ENCODE assay signal across 28 mouse cellular contexts in genomic region chr6:88909151-88909550, GRCm38 (mm10). TPM values are rescaled to one million over a fixed set of nuclear protein-coding genes. Genes with fewer than 3 reads are reported as not detected.
DNase-seq lines count a peak whose midpoint lies in the region; ATAC-seq and TF ChIP-seq lines count a peak whose summit lies in the region.
"Had no signal": no experiment of that assay in that cellular context is flagged by ENCODE, and none has a peak within 500 bp of the region (broad histone marks: within the 10 kb centered on the region; RNA-seq: fewer than 3 reads in every experiment).

No protein-coding gene starts in this region.

- H3K4me1 ChIP-seq in liver, embryonic 12.5 days: peaks cover 67% of the 10 kb centered on the region
- H3K4me1 ChIP-seq in liver, postnatal 0 days (ENCODE audit: insufficient read depth): peaks cover 37% of the 10 kb centered on the region

- H3K9me3 ChIP-seq in liver, embryonic 12.5 days (replicated peaks): no peaks in the 10 kb centered on the region
- no peaks in the 10 kb centered on the region for H3K9me3 ChIP-seq in liver, postnatal 0 days (ENCODE audit: low read length)
- H3K9me3 ChIP-seq: embryonic facial prominence, embryonic 10.5 days; embryonic facial prominence, embryonic 13.5 days; forebrain, embryonic 12.5 days; forebrain, embryonic 15.5 days; G1E; heart, embryonic 10.5 days; heart, embryonic 13.5 days had no signal

- H3K36me3 ChIP-seq in liver, embryonic 12.5 days: peaks cover 88% of the 10 kb centered on the region
- H3K36me3 ChIP-seq in liver, postnatal 0 days (replicated peaks; ENCODE audit: insufficient read depth, low read length): peaks cover 45% of the 10 kb centered on the region

- H3K27ac ChIP-seq in liver, embryonic 12.5 days: peak overlapping the region; percentile 53; the same call in 1 of the 2 replicates
- H3K27ac ChIP-seq in liver, postnatal 0 days (ENCODE audit: low read depth): no peak overlapping the region
- H3K27ac ChIP-seq: embryonic facial prominence, embryonic 10.5 days; embryonic facial prominence, embryonic 13.5 days; forebrain, embryonic 12.5 days; forebrain, embryonic 15.5 days; heart, adult 2 months; heart, embryonic 10.5 days; heart, embryonic 13.5 days; hindbrain, embryonic 14.5 days; hindbrain, postnatal 0 days had no signal

- no peak for TF ChIP-seq EP300 in liver, postnatal 0 days (IDR thresholded peaks at IDR 0.05; ENCODE audit: low read depth)

- no peak overlapping the region for H3K4me3 ChIP-seq in liver, embryonic 12.5 days
- H3K4me3 ChIP-seq in liver, postnatal 0 days (ENCODE audit: low read depth, low read length): no peak overlapping the region
- H3K4me3 ChIP-seq: embryonic facial prominence, embryonic 10.5 days; embryonic facial prominence, embryonic 13.5 days; erythroblast, embryonic 14.5 days; forebrain, embryonic 12.5 days; forebrain, embryonic 15.5 days; heart, adult 2 months; heart, embryonic 10.5 days; heart, embryonic 13.5 days had no signal

- H3K9ac ChIP-seq in liver, embryonic 12.5 days: no peak overlapping the region
- H3K9ac ChIP-seq in liver, postnatal 0 days (replicated peaks): no peak overlapping the region
- H3K9ac ChIP-seq: embryonic facial prominence, embryonic 13.5 days; forebrain, embryonic 12.5 days; forebrain, embryonic 15.5 days; heart, embryonic 13.5 days; hindbrain, embryonic 14.5 days had no signal

- no peak for TF ChIP-seq CTCF in liver, postnatal 0 days (IDR thresholded peaks at IDR 0.05; ENCODE audit: low read depth)

- no peaks in the 10 kb centered on the region for H3K27me3 ChIP-seq in liver, embryonic 12.5 days (replicated peaks)
- H3K27me3 ChIP-seq in liver, postnatal 0 days (ENCODE audit: insufficient read depth, low read length): no peaks in the 10 kb centered on the region
- H3K27me3 ChIP-seq: CH12.LX; embryonic facial prominence, embryonic 13.5 days; forebrain, embryonic 12.5 days; forebrain, embryonic 15.5 days; heart, embryonic 13.5 days; Patski had no signal

- WGBS in liver, embryonic 12.5 days (ENCODE audit: insufficient replicate concordance): 88% methylated on average over 6 of the region's 6 CpGs
- 85% methylated on average over 6 of the region's 6 CpGs for WGBS in liver, postnatal 0 days (ENCODE audit: insufficient replicate concordance)

- H3K4me2 ChIP-seq in liver, embryonic 12.5 days: no peak overlapping the region
- no peak overlapping the region for H3K4me2 ChIP-seq in liver, postnatal 0 days (ENCODE audit: low read depth, low read length)
- H3K4me2 ChIP-seq: embryonic facial prominence, embryonic 13.5 days; forebrain, embryonic 12.5 days; forebrain, embryonic 15.5 days; heart, embryonic 13.5 days; hindbrain, embryonic 14.5 days had no signal

- ATAC-seq in liver, embryonic 12.5 days: no peak
- ATAC-seq in liver, postnatal 0 days: no peak
- ATAC-seq: forebrain, embryonic 15.5 days; hindbrain, postnatal 0 days; Patski had no signal

- DNase-seq in liver, postnatal 0 days: no peak
- peak; percentile 57 for DNase-seq in thymus, postnatal 14 days
- DNase-seq in thymus, adult 18-20 months: no peak
- DNase-seq in thymus, postnatal 4 days: peak; percentile 55
- DNase-seq in cerebellum, adult 8-10 months: no peak
- DNase-seq: adrenal gland, postnatal 10 days; adrenal gland, postnatal 36 days; B cell, adult 2 months; cerebellum, adult 18-20 months; cerebellum, postnatal 25 days; gastrocnemius, postnatal 10 days; gastrocnemius, postnatal 36 days; heart, adult 2 months; heart, postnatal 14 days; heart, postnatal 4 days had no signal

RNA-seq across cellular contexts. Expression of gene Tpra1, which starts 7.1 kb away (rescaled TPM):
- 52.7 and 53.9 TPM in 2 replicates for polyA plus RNA-seq in liver, embryonic 12.5 days (2016; fragmentation: Nextera tagmentation; extraction: Ambion mirVana)
- 32.2 and 33.9 TPM in 2 replicates for polyA plus RNA-seq in liver, postnatal 0 days (2015; fragmentation: Nextera tagmentation; extraction: Ambion mirVana)

RNA-seq across cellular contexts. Expression of gene Mcm2, which starts 10.6 kb away (rescaled TPM):
- polyA plus RNA-seq in liver, embryonic 12.5 days (2016; fragmentation: Nextera tagmentation; extraction: Ambion mirVana): 240 and 243 TPM in 2 replicates
- 42.1 and 53.6 TPM in 2 replicates for polyA plus RNA-seq in liver, postnatal 0 days (2015; fragmentation: Nextera tagmentation; extraction: Ambion mirVana)

RNA-seq across cellular contexts. Expression of gene Podxl2, which starts 34.3 kb away (rescaled TPM):
- polyA plus RNA-seq in liver, embryonic 12.5 days (2016; fragmentation: Nextera tagmentation; extraction: Ambion mirVana): 4.6 and 5.0 TPM in 2 replicates
- polyA plus RNA-seq in liver, postnatal 0 days (2015; fragmentation: Nextera tagmentation; extraction: Ambion mirVana): 1.1 and 1.3 TPM in 2 replicates
- polyA plus RNA-seq: G1E had no signal

Comparison
In these comparisons a context has a peak if more than half of its experiments do, and no peak if none do; other contexts are left out.
1. DNase-seq: peak in thymus, postnatal 14 days (single experiment) and thymus, postnatal 4 days (single experiment); none in liver, postnatal 0 days (single experiment), thymus, adult 18-20 months (0 of 2) and cerebellum, adult 8-10 months (single experiment).